In genomic region chr2:155671236-155671635, GRCm38 (mm10) we compare ENCODE assay signal across 13 mouse cellular contexts. TPM values are rescaled to one million over a fixed set of nuclear protein-coding genes. Genes with fewer than 3 reads are reported as not detected.
DNase-seq lines count a peak whose midpoint lies in the region; ATAC-seq and TF ChIP-seq lines count a peak whose summit lies in the region.
"Had no signal": no experiment of that assay in that cellular context is flagged by ENCODE, and none has a peak within 500 bp of the region (broad histone marks: within the 10 kb centered on the region; RNA-seq: fewer than 3 reads in every experiment).

No protein-coding gene starts in this region.

- no peak overlapping the region for H3K4me3 ChIP-seq in hindbrain, postnatal 0 days (ENCODE audit: low read length)
- no peak overlapping the region for H3K4me3 ChIP-seq in hindbrain, embryonic 16.5 days (ENCODE audit: low read length)
- no peak overlapping the region for H3K4me3 ChIP-seq in midbrain, embryonic 11.5 days (ENCODE audit: low read depth, low read length)
- no peak overlapping the region for H3K4me3 ChIP-seq in midbrain, embryonic 15.5 days
- no peak overlapping the region for H3K4me3 ChIP-seq in limb, embryonic 10.5 days
- H3K4me3 ChIP-seq: heart, embryonic 15.5 days; liver, embryonic 15.5 days had no signal

- H3K4me1 ChIP-seq in hindbrain, postnatal 0 days (ENCODE audit: insufficient read depth, low read length) = no peaks in the 10 kb centered on the region
- H3K4me1 ChIP-seq in hindbrain, embryonic 16.5 days (ENCODE audit: control insufficient read depth, insufficient read depth, low read depth, low read length) = no peaks in the 10 kb centered on the region; the same call in 1 of the 2 replicates
- no peaks in the 10 kb centered on the region for H3K4me1 ChIP-seq in midbrain, embryonic 11.5 days (ENCODE audit: control insufficient read depth, insufficient read depth, low read length)
- 0 out of 2 replicates have a peak, but pooled peaks cover 6% of the 10 kb centered on the region for H3K4me1 ChIP-seq in midbrain, embryonic 15.5 days
- H3K4me1 ChIP-seq in limb, embryonic 10.5 days = no peaks in the 10 kb centered on the region

- H3K4me2 ChIP-seq in hindbrain, postnatal 0 days (ENCODE audit: low read depth, low read length) = no peak overlapping the region
- no peak overlapping the region for H3K4me2 ChIP-seq in hindbrain, embryonic 16.5 days (ENCODE audit: low read length)
- H3K4me2 ChIP-seq in midbrain, embryonic 11.5 days = no peak overlapping the region
- H3K4me2 ChIP-seq in midbrain, embryonic 15.5 days = no peak overlapping the region
- H3K4me2 ChIP-seq: heart, embryonic 15.5 days; liver, embryonic 15.5 days had no signal

- H3K36me3 ChIP-seq in hindbrain, postnatal 0 days (ENCODE audit: insufficient read depth, low read length) = peaks cover 16% of the 10 kb centered on the region
- peaks cover 13% of the 10 kb centered on the region for H3K36me3 ChIP-seq in hindbrain, embryonic 16.5 days (ENCODE audit: control insufficient read depth, insufficient read depth, low read length)
- H3K36me3 ChIP-seq in midbrain, embryonic 11.5 days (ENCODE audit: control insufficient read depth, insufficient read depth, low read length) = peaks cover 5% of the 10 kb centered on the region; the same call in 1 of the 2 replicates
- peaks cover 22% of the 10 kb centered on the region; the same call in 1 of the 2 replicates for H3K36me3 ChIP-seq in midbrain, embryonic 15.5 days (replicated peaks)
- H3K36me3 ChIP-seq in limb, embryonic 10.5 days = peaks cover 61% of the 10 kb centered on the region

- no peaks in the 10 kb centered on the region for H3K9me3 ChIP-seq in hindbrain, postnatal 0 days (ENCODE audit: low read length)
- H3K9me3 ChIP-seq in hindbrain, embryonic 16.5 days (ENCODE audit: control insufficient read depth, low read length) = no peaks in the 10 kb centered on the region
- H3K9me3 ChIP-seq in midbrain, embryonic 11.5 days (ENCODE audit: control insufficient read depth, low read length) = no peaks in the 10 kb centered on the region
- H3K9me3 ChIP-seq in midbrain, embryonic 15.5 days = no peaks in the 10 kb centered on the region
- H3K9me3 ChIP-seq in limb, embryonic 10.5 days (replicated peaks) = no peaks in the 10 kb centered on the region
- H3K9me3 ChIP-seq: heart, embryonic 15.5 days; liver, embryonic 15.5 days had no signal

- H3K27me3 ChIP-seq in hindbrain, postnatal 0 days (ENCODE audit: insufficient read depth, low read length) = no peaks in the 10 kb centered on the region
- H3K27me3 ChIP-seq in hindbrain, embryonic 16.5 days (replicated peaks; ENCODE audit: control insufficient read depth, insufficient read depth, low read length) = no peaks in the 10 kb centered on the region
- no peaks in the 10 kb centered on the region for H3K27me3 ChIP-seq in midbrain, embryonic 11.5 days (ENCODE audit: control insufficient read depth, insufficient read depth, low read length)
- no peaks in the 10 kb centered on the region for H3K27me3 ChIP-seq in midbrain, embryonic 15.5 days (replicated peaks)
- H3K27me3 ChIP-seq in limb, embryonic 10.5 days (ENCODE audit: low read depth, poor library complexity, severe bottlenecking) = no peaks in the 10 kb centered on the region
- H3K27me3 ChIP-seq: heart, embryonic 15.5 days; liver, embryonic 15.5 days had no signal

- 56% methylated on average over 4 of the region's 4 CpGs for WGBS in hindbrain, postnatal 0 days
- 75% methylated on average over 4 of the region's 4 CpGs for WGBS in hindbrain, embryonic 16.5 days
- 90% methylated on average over 4 of the region's 4 CpGs for WGBS in midbrain, embryonic 11.5 days
- 86% methylated on average over 4 of the region's 4 CpGs for WGBS in midbrain, embryonic 15.5 days
- 92% methylated on average over 4 of the region's 4 CpGs for WGBS in limb, embryonic 10.5 days

- no peak for ATAC-seq in hindbrain, postnatal 0 days
- no peak for ATAC-seq in hindbrain, embryonic 16.5 days
- no peak for ATAC-seq in midbrain, embryonic 11.5 days (ENCODE audit: low FRiP score)
- ATAC-seq in midbrain, embryonic 15.5 days (replicated peaks) = no peak

- H3K27ac ChIP-seq in hindbrain, postnatal 0 days = no peak overlapping the region
- no peak overlapping the region for H3K27ac ChIP-seq in hindbrain, embryonic 16.5 days (ENCODE audit: low read depth, low read length)
- no peak overlapping the region for H3K27ac ChIP-seq in midbrain, embryonic 11.5 days (ENCODE audit: low read depth, low read length)
- no peak overlapping the region for H3K27ac ChIP-seq in midbrain, embryonic 15.5 days
- no peak overlapping the region for H3K27ac ChIP-seq in limb, embryonic 10.5 days
- H3K27ac ChIP-seq: heart, embryonic 15.5 days; liver, embryonic 15.5 days had no signal

- no peak for TF ChIP-seq CTCF in hindbrain, postnatal 0 days (IDR thresholded peaks at IDR 0.05; ENCODE audit: low read depth)

- H3K9ac ChIP-seq in hindbrain, postnatal 0 days (replicated peaks; ENCODE audit: low read length) = no peak overlapping the region
- H3K9ac ChIP-seq in hindbrain, embryonic 16.5 days (ENCODE audit: low read depth, low read length) = no peak overlapping the region
- no peak overlapping the region for H3K9ac ChIP-seq in midbrain, embryonic 11.5 days (ENCODE audit: low read length)
- no peak overlapping the region for H3K9ac ChIP-seq in midbrain, embryonic 15.5 days
- H3K9ac ChIP-seq: heart, embryonic 15.5 days; liver, embryonic 15.5 days had no signal

- DNase-seq in adrenal gland, adult (ENCODE audit: inconsistent age in 2 of 2, low spot score in 1 of 2) = peak; percentile 65 to 86
- no peak for DNase-seq in adrenal gland, postnatal 4 days (ENCODE audit: low spot score in 2 of 2)
- DNase-seq in hindbrain, postnatal 0 days (ENCODE audit: low spot score) = peak; percentile 53
- peak; percentile 49 for DNase-seq in midbrain, embryonic 11.5 days (ENCODE audit: low spot score, missing footprints)
- DNase-seq in kidney, postnatal 36 days = peak; percentile 26 to 57
- DNase-seq in limb, embryonic 10.5 days (ENCODE audit: low spot score) = no peak
- DNase-seq: cerebellum, adult 9-11 months; layer of hippocampus, adult 9-11 months; thymus, adult 2 months had no signal

RNA-seq across cellular contexts. Expression of gene Trpc4ap, which starts 20.9 kb away (rescaled TPM):
- total RNA-seq in adrenal gland, postnatal 4 days (2021) = 100 to 1,000 TPM; 129 to 141 TPM
- total RNA-seq in hindbrain, postnatal 0 days (2014; rRNA removed) = 169 and 172 TPM in 2 replicates
- 127 and 129 TPM in 2 replicates for polyA plus RNA-seq in hindbrain, postnatal 0 days (2015; fragmentation: Nextera tagmentation; extraction: Ambion mirVana)
- polyA plus RNA-seq in hindbrain, embryonic 16.5 days (2015; fragmentation: Nextera tagmentation; extraction: Ambion mirVana) = 155 and 168 TPM in 2 replicates
- 138 and 144 TPM in 2 replicates for polyA plus RNA-seq in midbrain, embryonic 11.5 days (2014; fragmentation: Nextera tagmentation; extraction: Ambion mirVana)
- polyA plus RNA-seq in midbrain, embryonic 15.5 days (2015; fragmentation: Nextera tagmentation; extraction: Ambion mirVana) = 165 and 166 TPM in 2 replicates
- 125 and 141 TPM in 2 replicates for polyA plus RNA-seq in limb, embryonic 10.5 days (2016; fragmentation: Nextera tagmentation; extraction: Ambion mirVana)

RNA-seq across cellular contexts. Expression of gene Edem2, which starts 58.0 kb away (rescaled TPM):
- 10 to 100 TPM; 42.0 to 43.8 TPM for total RNA-seq in adrenal gland, postnatal 4 days (2021)
- total RNA-seq in hindbrain, postnatal 0 days (2014; rRNA removed) = 32.0 and 40.7 TPM in 2 replicates
- 27.9 and 35.2 TPM in 2 replicates for polyA plus RNA-seq in hindbrain, postnatal 0 days (2015; fragmentation: Nextera tagmentation; extraction: Ambion mirVana)
- polyA plus RNA-seq in hindbrain, embryonic 16.5 days (2015; fragmentation: Nextera tagmentation; extraction: Ambion mirVana) = 42.4 and 45.5 TPM in 2 replicates
- 32.3 and 34.6 TPM in 2 replicates for polyA plus RNA-seq in midbrain, embryonic 11.5 days (2014; fragmentation: Nextera tagmentation; extraction: Ambion mirVana)
- 51.0 and 52.7 TPM in 2 replicates for polyA plus RNA-seq in midbrain, embryonic 15.5 days (2015; fragmentation: Nextera tagmentation; extraction: Ambion mirVana)
- 22.1 and 26.6 TPM in 2 replicates for polyA plus RNA-seq in limb, embryonic 10.5 days (2016; fragmentation: Nextera tagmentation; extraction: Ambion mirVana)

Comparison
In these comparisons a context has a peak if more than half of its experiments do, and no peak if none do; other contexts are left out.
1. DNase-seq: peak in adrenal gland, adult (2 of 2), hindbrain, postnatal 0 days (single experiment), midbrain, embryonic 11.5 days (single experiment) and kidney, postnatal 36 days (2 of 2); none in adrenal gland, postnatal 4 days (0 of 2) and limb, embryonic 10.5 days (single experiment).